Mouse (Mus musculus) A20 (cell line): ENCODE results near the gene Ifngr2.

Experiments used
- DNase-seq: peaks from one replicate; pipeline ENCODE4 v3.0.0-alpha.2; 2011; ENCODE audit warnings: low read depth, low spot score

The Ifngr2 gene

GRCm38 (mm10) chr16:91605156-91605555, 58.3 kb downstream of the Ifngr2 start:
- DNase-seq, result no peak

- peak; percentile 73 for DNase-seq
These were observed 60.1 kb downstream of the Ifngr2 start for GRCm38 (mm10) chr16:91606958-91607357.

GRCm38 (mm10) chr16:91609501-91610245, 62.8 kb downstream of the Ifngr2 start:
- DNase-seq, result no peak

GRCm38 (mm10) chr16:91611248-91611647, 64.4 kb downstream of the Ifngr2 start:
- no peak for DNase-seq

GRCm38 (mm10) chr16:91612525-91612924, 65.7 kb downstream of the Ifngr2 start:
- DNase-seq, result no peak

GRCm38 (mm10) chr16:91614552-91614951, 67.7 kb downstream of the Ifngr2 start:
- DNase-seq, result no peak
